Comparison of ENCODE assay signal across 13 mouse cellular contexts in the genomic region with DNA sequence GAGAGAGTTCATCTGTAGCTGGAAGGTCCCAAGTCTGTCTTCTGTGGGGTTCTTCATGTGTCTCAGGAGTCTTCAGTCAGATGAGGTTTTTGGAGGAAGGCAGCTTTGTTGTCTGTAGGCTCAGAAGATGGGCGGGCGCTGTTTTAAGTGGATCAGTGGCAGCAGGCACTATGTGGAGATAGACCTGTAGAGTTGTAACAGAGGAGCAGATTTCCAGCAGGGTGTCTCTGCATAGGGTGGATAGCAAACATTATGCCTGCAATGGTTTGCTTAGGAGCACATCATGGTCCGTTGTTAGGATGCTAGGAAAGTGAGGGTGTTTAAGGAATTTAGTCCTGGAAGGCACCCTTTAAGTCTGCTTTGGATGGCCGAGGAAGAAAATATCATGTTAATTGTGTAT. TPM values are rescaled to one million over a fixed set of nuclear protein-coding genes. Genes with fewer than 3 reads are reported as not detected.
DNase-seq lines count a peak whose midpoint lies in the region; ATAC-seq lines count a peak whose summit lies in the region.
"Had no signal": no experiment of that assay in that cellular context is flagged by ENCODE, and none has a peak within 500 bp of the region (broad histone marks: within the 10 kb centered on the region; RNA-seq: fewer than 3 reads in every experiment).

No protein-coding gene starts in this region.

- peak overlapping the region; percentile 68 for H3K4me2 ChIP-seq in heart, embryonic 15.5 days
- H3K4me2 ChIP-seq in midbrain, embryonic 11.5 days: no peak overlapping the region
- H3K4me2 ChIP-seq in midbrain, embryonic 15.5 days: no peak overlapping the region
- H3K4me2 ChIP-seq in hindbrain, embryonic 16.5 days (ENCODE audit: low read length): no peak overlapping the region
- peak overlapping the region; percentile 69 for H3K4me2 ChIP-seq in liver, embryonic 15.5 days
- H3K4me2 ChIP-seq in kidney, embryonic 14.5 days (replicated peaks; ENCODE audit: low read depth, low read length): no peak overlapping the region

- WGBS in heart, embryonic 15.5 days: 37% methylated on average over 4 of the region's 4 CpGs
- 29% methylated on average over 4 of the region's 4 CpGs for WGBS in midbrain, embryonic 11.5 days
- 45% methylated on average over 4 of the region's 4 CpGs for WGBS in midbrain, embryonic 15.5 days
- WGBS in hindbrain, embryonic 16.5 days: 42% methylated on average over 4 of the region's 4 CpGs
- WGBS in liver, embryonic 15.5 days (ENCODE audit: insufficient replicate concordance): 30% methylated on average over 4 of the region's 4 CpGs
- 46% methylated on average over 4 of the region's 4 CpGs for WGBS in kidney, embryonic 14.5 days

- no peak overlapping the region for H3K27ac ChIP-seq in heart, embryonic 15.5 days
- no peak overlapping the region for H3K27ac ChIP-seq in midbrain, embryonic 11.5 days (ENCODE audit: low read depth, low read length)
- H3K27ac ChIP-seq in midbrain, embryonic 15.5 days: no peak overlapping the region
- H3K27ac ChIP-seq in hindbrain, embryonic 16.5 days (ENCODE audit: low read depth, low read length): no peak overlapping the region
- H3K27ac ChIP-seq in liver, embryonic 15.5 days (replicated peaks): no peak overlapping the region; the same call in 1 of the 2 replicates
- no peak overlapping the region for H3K27ac ChIP-seq in kidney, embryonic 14.5 days (ENCODE audit: low read depth, low read length)
- H3K27ac ChIP-seq: neural tube, embryonic 13.5 days; stomach, postnatal 0 days had no signal

- no peak for DNase-seq in heart, postnatal 10 days
- peak; percentile 82 for DNase-seq in midbrain, embryonic 11.5 days (ENCODE audit: low spot score, missing footprints)
- DNase-seq: cerebellum, adult 2 months had no signal

- intact Hi-C loops in heart, postnatal 10 days (cut with DNase I): no loop called here

- no peak for ATAC-seq in heart, embryonic 15.5 days (replicated peaks; ENCODE audit: insufficient number of reproducible peaks, insufficient read depth, low FRiP score, low read depth)
- no peak for ATAC-seq in midbrain, embryonic 11.5 days (ENCODE audit: low FRiP score)
- ATAC-seq in midbrain, embryonic 15.5 days (replicated peaks): no peak
- peak; percentile 37; the same call in 1 of the 2 replicates for ATAC-seq in hindbrain, embryonic 16.5 days
- no peak for ATAC-seq in liver, embryonic 15.5 days (ENCODE audit: insufficient read depth)
- ATAC-seq in kidney, embryonic 14.5 days (ENCODE audit: low FRiP score, low TSS enrichment): no peak

- H3K27me3 ChIP-seq in heart, embryonic 15.5 days: no peaks in the 10 kb centered on the region
- no peaks in the 10 kb centered on the region for H3K27me3 ChIP-seq in midbrain, embryonic 11.5 days (ENCODE audit: control insufficient read depth, insufficient read depth, low read length)
- no peaks in the 10 kb centered on the region for H3K27me3 ChIP-seq in midbrain, embryonic 15.5 days (replicated peaks)
- no peaks in the 10 kb centered on the region for H3K27me3 ChIP-seq in hindbrain, embryonic 16.5 days (replicated peaks; ENCODE audit: control insufficient read depth, insufficient read depth, low read length)
- no peaks in the 10 kb centered on the region for H3K27me3 ChIP-seq in liver, embryonic 15.5 days
- no peaks in the 10 kb centered on the region for H3K27me3 ChIP-seq in kidney, embryonic 14.5 days (ENCODE audit: control insufficient read depth, insufficient read depth, low read length)
- H3K27me3 ChIP-seq: neural tube, embryonic 13.5 days had no signal

- peak overlapping the region; percentile 53; the same call in 1 of the 2 replicates for H3K4me3 ChIP-seq in heart, embryonic 15.5 days
- no peak overlapping the region for H3K4me3 ChIP-seq in midbrain, embryonic 11.5 days (ENCODE audit: low read depth, low read length)
- no peak overlapping the region for H3K4me3 ChIP-seq in midbrain, embryonic 15.5 days
- no peak overlapping the region for H3K4me3 ChIP-seq in hindbrain, embryonic 16.5 days (ENCODE audit: low read length)
- H3K4me3 ChIP-seq in liver, embryonic 15.5 days (replicated peaks): no peak overlapping the region
- no peak overlapping the region for H3K4me3 ChIP-seq in kidney, embryonic 14.5 days (ENCODE audit: low read length)

- no peak overlapping the region for H3K9ac ChIP-seq in heart, embryonic 15.5 days
- no peak overlapping the region for H3K9ac ChIP-seq in midbrain, embryonic 11.5 days (ENCODE audit: low read length)
- no peak overlapping the region for H3K9ac ChIP-seq in midbrain, embryonic 15.5 days
- no peak overlapping the region for H3K9ac ChIP-seq in hindbrain, embryonic 16.5 days (ENCODE audit: low read depth, low read length)
- no peak overlapping the region for H3K9ac ChIP-seq in liver, embryonic 15.5 days
- no peak overlapping the region for H3K9ac ChIP-seq in kidney, embryonic 14.5 days (ENCODE audit: low read depth, low read length)

- no peaks in the 10 kb centered on the region for H3K36me3 ChIP-seq in heart, embryonic 15.5 days
- H3K36me3 ChIP-seq in midbrain, embryonic 11.5 days (ENCODE audit: control insufficient read depth, insufficient read depth, low read length): no peaks in the 10 kb centered on the region
- H3K36me3 ChIP-seq in midbrain, embryonic 15.5 days (replicated peaks): no peaks in the 10 kb centered on the region
- no peaks in the 10 kb centered on the region for H3K36me3 ChIP-seq in hindbrain, embryonic 16.5 days (ENCODE audit: control insufficient read depth, insufficient read depth, low read length)
- H3K36me3 ChIP-seq in liver, embryonic 15.5 days (replicated peaks): no peaks in the 10 kb centered on the region
- H3K36me3 ChIP-seq in kidney, embryonic 14.5 days (ENCODE audit: control insufficient read depth, insufficient read depth, low read length): no peaks in the 10 kb centered on the region
- H3K36me3 ChIP-seq: neural tube, embryonic 13.5 days had no signal

- no peaks in the 10 kb centered on the region for H3K9me3 ChIP-seq in heart, embryonic 15.5 days (replicated peaks)
- H3K9me3 ChIP-seq in midbrain, embryonic 11.5 days (ENCODE audit: control insufficient read depth, low read length): no peaks in the 10 kb centered on the region
- no peaks in the 10 kb centered on the region for H3K9me3 ChIP-seq in midbrain, embryonic 15.5 days
- H3K9me3 ChIP-seq in hindbrain, embryonic 16.5 days (ENCODE audit: control insufficient read depth, low read length): no peaks in the 10 kb centered on the region
- H3K9me3 ChIP-seq in liver, embryonic 15.5 days (replicated peaks): no peaks in the 10 kb centered on the region
- no peaks in the 10 kb centered on the region for H3K9me3 ChIP-seq in kidney, embryonic 14.5 days (ENCODE audit: control insufficient read depth, low read length)
- H3K9me3 ChIP-seq: neural tube, embryonic 13.5 days had no signal

- 0 out of 2 replicates have a peak, but pooled peaks cover 4% of the 10 kb centered on the region for H3K4me1 ChIP-seq in heart, embryonic 15.5 days (replicated peaks)
- peaks cover 4% of the 10 kb centered on the region; the same call in 1 of the 2 replicates for H3K4me1 ChIP-seq in midbrain, embryonic 11.5 days (ENCODE audit: control insufficient read depth, insufficient read depth, low read length)
- peaks cover 9% of the 10 kb centered on the region; the same call in 1 of the 2 replicates for H3K4me1 ChIP-seq in midbrain, embryonic 15.5 days
- H3K4me1 ChIP-seq in hindbrain, embryonic 16.5 days (ENCODE audit: control insufficient read depth, insufficient read depth, low read depth, low read length): peaks cover 2% of the 10 kb centered on the region; the same call in 1 of the 2 replicates
- peaks cover 10% of the 10 kb centered on the region for H3K4me1 ChIP-seq in liver, embryonic 15.5 days (replicated peaks)
- H3K4me1 ChIP-seq in kidney, embryonic 14.5 days (ENCODE audit: control insufficient read depth, insufficient read depth, low read length): 0 out of 2 replicates have a peak, but pooled peaks cover 3% of the 10 kb centered on the region

RNA-seq across cellular contexts. Expression of a gene that starts 2.7 kb away (rescaled TPM):
- polyA plus RNA-seq in heart, embryonic 15.5 days (2015; fragmentation: Nextera tagmentation; extraction: Ambion mirVana): 0.14 and 0.15 TPM in 2 replicates
- total RNA-seq in heart, postnatal 10 days (2021): not detected
- polyA plus RNA-seq in midbrain, embryonic 11.5 days (2014; fragmentation: Nextera tagmentation; extraction: Ambion mirVana): 0.23 and 0.28 TPM in 2 replicates
- polyA plus RNA-seq in midbrain, embryonic 15.5 days (2015; fragmentation: Nextera tagmentation; extraction: Ambion mirVana): 0.55 and 0.81 TPM in 2 replicates
- polyA plus RNA-seq in hindbrain, embryonic 16.5 days (2015; fragmentation: Nextera tagmentation; extraction: Ambion mirVana): 0.21 and 0.64 TPM in 2 replicates
- 0.24 and 0.36 TPM in 2 replicates for polyA plus RNA-seq in liver, embryonic 15.5 days (2015; fragmentation: Nextera tagmentation; extraction: Ambion mirVana)
- 0.28 TPM in 1 of 2 replicates, not detected in the other for polyA plus RNA-seq in kidney, embryonic 14.5 days (2014; fragmentation: Nextera tagmentation; extraction: Ambion mirVana)
- total RNA-seq: gastrocnemius, postnatal 10 days; layer of hippocampus, adult 18-20 months; left cerebral cortex, adult 18-20 months had no signal
- polyA plus RNA-seq: cerebellum, adult 2 months had no signal

RNA-seq across cellular contexts. Expression of a gene that starts 52.3 kb away (rescaled TPM):
- polyA plus RNA-seq in heart, embryonic 15.5 days (2015; fragmentation: Nextera tagmentation; extraction: Ambion mirVana): not detected in 2 replicates
- not detected for total RNA-seq in heart, postnatal 10 days (2021)
- polyA plus RNA-seq in midbrain, embryonic 11.5 days (2014; fragmentation: Nextera tagmentation; extraction: Ambion mirVana): not detected in 2 replicates
- polyA plus RNA-seq in midbrain, embryonic 15.5 days (2015; fragmentation: Nextera tagmentation; extraction: Ambion mirVana): not detected in 2 replicates
- polyA plus RNA-seq in hindbrain, embryonic 16.5 days (2015; fragmentation: Nextera tagmentation; extraction: Ambion mirVana): not detected in 2 replicates
- not detected in 2 replicates for polyA plus RNA-seq in liver, embryonic 15.5 days (2015; fragmentation: Nextera tagmentation; extraction: Ambion mirVana)
- not detected in 2 replicates for polyA plus RNA-seq in kidney, embryonic 14.5 days (2014; fragmentation: Nextera tagmentation; extraction: Ambion mirVana)
- total RNA-seq: layer of hippocampus, adult 18-20 months; left cerebral cortex, adult 18-20 months had no signal
- polyA plus RNA-seq: cerebellum, adult 2 months; neural tube, embryonic 13.5 days had no signal

Comparison
In these comparisons a context has a peak if more than half of its experiments do, and no peak if none do; other contexts are left out.
1. H3K4me2 ChIP-seq: peak in heart, embryonic 15.5 days (single experiment) and liver, embryonic 15.5 days (single experiment); none in midbrain, embryonic 11.5 days (single experiment), midbrain, embryonic 15.5 days (single experiment), hindbrain, embryonic 16.5 days (single experiment) and kidney, embryonic 14.5 days (single experiment).